Mouse (Mus musculus): ENCODE results near the gene Sh3tc1.

GRCm38 (mm10) chr5:35721933-35722332 is 17.9 kb downstream of the Sh3tc1 start:
- TF ChIP-seq CTCF (IDR thresholded peaks at IDR 0.05; ENCODE audit: borderline replicate concordance, insufficient read depth, low read length) (no peak), POLR2A (IDR thresholded peaks at IDR 0.05; ENCODE audit: low read depth, low read length) (no peak)
